Mouse (Mus musculus): ENCODE measurements around the gene Slc25a27. TPM values are rescaled to one million over a fixed set of nuclear protein-coding genes. Genes with fewer than 3 reads are reported as not detected.

The Slc25a27 gene
- polyA plus RNA-seq, 1 experiment from 2014 or later, result 107 TPM

DNA sequence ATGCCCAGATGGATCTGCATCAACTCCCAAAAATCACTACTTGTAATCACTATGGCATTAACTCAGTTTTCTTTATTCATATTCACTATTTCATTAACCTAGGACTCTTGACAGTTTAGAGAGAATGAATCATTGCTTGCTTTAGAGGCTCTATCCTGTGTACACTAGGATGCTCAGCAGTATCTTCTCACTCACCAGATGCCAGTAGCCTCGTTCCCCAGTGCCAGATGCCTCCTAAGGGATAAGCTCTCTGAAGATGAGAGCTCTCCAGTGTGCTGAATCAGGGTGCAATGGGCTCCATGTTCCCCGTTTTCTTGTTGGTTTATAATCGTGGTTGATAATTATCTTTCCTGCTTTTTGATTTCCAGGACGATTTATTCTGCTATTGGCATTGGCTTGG lies 68.3 kb downstream of the Slc25a27 start:
- Histone ChIP-seq H3K9me3 (no peaks in the 10 kb centered on the region), H3K4me3 (no peak overlapping the region), H3K9ac (no peak overlapping the region), H3K4me1 (replicated peaks) (no peaks in the 10 kb centered on the region), H3K36me3 (no peaks in the 10 kb centered on the region), H3K27me3 (no peaks in the 10 kb centered on the region), H3K27ac (replicated peaks) (no peak overlapping the region), H3K4me2 (no peak overlapping the region)
- ATAC-seq (ENCODE audit: low FRiP score, low read depth), result no peak
- 71% methylated on average over 4 of the region's 4 CpGs for WGBS

DNA sequence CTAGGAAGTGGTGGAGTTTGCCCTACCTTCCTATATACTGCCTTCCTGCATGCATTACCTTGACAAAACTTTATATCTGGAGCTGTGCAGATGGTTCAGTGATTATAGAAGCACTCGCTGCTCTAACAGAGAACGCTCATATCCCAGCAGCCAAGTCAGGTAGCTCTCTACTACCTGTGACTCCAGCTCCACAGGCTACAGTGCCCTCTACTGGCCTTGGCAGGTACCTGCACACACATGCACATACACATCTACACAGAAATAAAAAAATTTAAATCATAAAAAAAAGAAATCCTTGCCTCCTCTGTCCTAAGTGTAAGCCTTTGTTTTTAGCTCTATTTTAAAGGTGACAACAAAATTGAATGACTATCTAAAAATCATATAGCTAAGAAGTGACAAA lies 69.3 kb downstream of the Slc25a27 start:
- H3K4me3 ChIP-seq, result no peak overlapping the region
- H3K27ac ChIP-seq (replicated peaks), result no peak overlapping the region
- no peaks in the 10 kb centered on the region for H3K4me1 ChIP-seq (replicated peaks)
- H3K27me3 ChIP-seq, result no peaks in the 10 kb centered on the region
- no peak for ATAC-seq (ENCODE audit: low FRiP score, low read depth)
- no peaks in the 10 kb centered on the region for H3K36me3 ChIP-seq
- WGBS, result 98% methylated on average over 2 of the region's 2 CpGs
- H3K4me2 ChIP-seq, result no peak overlapping the region
- H3K9me3 ChIP-seq, result no peaks in the 10 kb centered on the region
- no peak overlapping the region for H3K9ac ChIP-seq

DNA sequence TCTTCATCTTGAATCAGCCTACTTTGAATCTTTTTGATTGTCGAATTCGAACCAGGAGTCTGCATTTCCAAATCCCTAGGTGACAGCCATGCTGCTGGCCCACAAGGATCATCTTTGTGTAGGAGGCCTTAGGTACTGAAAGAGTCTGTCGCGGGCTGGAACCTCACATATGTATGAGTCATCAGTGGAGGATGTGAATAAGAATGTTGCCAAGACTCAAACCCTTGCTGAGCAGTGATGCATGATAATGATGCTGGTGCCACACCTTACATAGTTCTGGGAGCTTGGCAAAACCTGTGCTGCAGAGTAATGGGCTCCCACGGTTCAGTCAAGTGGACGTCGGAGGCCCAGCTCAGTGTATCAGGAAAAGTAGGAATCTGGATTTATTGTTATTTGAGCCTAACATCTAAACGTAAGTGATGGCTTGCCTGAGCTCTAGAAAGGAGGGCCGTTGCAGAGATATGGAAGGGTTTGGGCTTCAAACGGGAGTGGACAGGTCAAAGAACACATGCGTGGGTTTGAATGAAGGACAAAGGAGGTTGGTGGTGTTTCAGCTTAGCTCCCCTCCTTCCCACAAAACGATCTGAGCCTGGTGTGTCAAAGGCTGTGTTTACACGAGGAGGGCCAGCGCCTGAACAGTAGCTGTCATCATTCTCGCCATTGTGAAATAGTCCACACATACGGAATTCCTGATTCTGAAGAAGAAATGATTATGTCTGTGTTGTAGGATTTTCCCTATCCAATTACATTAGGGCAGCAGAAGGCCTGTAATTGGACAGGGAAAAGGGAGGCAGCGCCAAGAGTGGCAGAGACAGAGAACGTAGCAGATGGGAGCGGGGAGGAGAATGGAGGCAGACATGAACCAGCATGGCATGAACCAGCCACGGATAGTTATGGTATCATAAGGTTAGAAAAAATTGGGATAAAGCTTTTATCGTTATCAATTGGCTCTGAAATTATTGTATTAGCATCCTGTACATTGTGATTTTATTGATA lies 74.4 kb downstream of the Slc25a27 start:
- no peaks in the 10 kb centered on the region for H3K4me1 ChIP-seq (replicated peaks)
- H3K9me3 ChIP-seq, result no peaks in the 10 kb centered on the region
- H3K36me3 ChIP-seq, result no peaks in the 10 kb centered on the region
- no peaks in the 10 kb centered on the region for H3K27me3 ChIP-seq
- H3K4me2 ChIP-seq, result no peak overlapping the region
- no peak overlapping the region for H3K9ac ChIP-seq
- 87% methylated on average over 21 of the region's 21 CpGs for WGBS
- no peak overlapping the region for H3K27ac ChIP-seq (replicated peaks)
- no peak for ATAC-seq (ENCODE audit: low FRiP score, low read depth)
- no peak overlapping the region for H3K4me3 ChIP-seq

Other genes starting within 250 kb of the Slc25a27 start
- 0.07 and 0.12 TPM in 2 replicates for gene Mep1a, start 164.4 kb downstream of the Slc25a27 start, polyA plus RNA-seq (2015; fragmentation: Nextera tagmentation; extraction: Ambion mirVana)
- 0.76 and 1.1 TPM in 2 replicates for gene Ankrd66, start 123.6 kb downstream of the Slc25a27 start, polyA plus RNA-seq (2015; fragmentation: Nextera tagmentation; extraction: Ambion mirVana)
- gene Pla2g7, start 99.1 kb downstream of the Slc25a27 start, polyA plus RNA-seq (2015; fragmentation: Nextera tagmentation; extraction: Ambion mirVana), result 116 and 122 TPM in 2 replicates
- gene Tdrd6, start 36.9 kb downstream of the Slc25a27 start, polyA plus RNA-seq (2015; fragmentation: Nextera tagmentation; extraction: Ambion mirVana), result 0.61 and 0.66 TPM in 2 replicates
- 14.5 and 14.7 TPM in 2 replicates for gene Cyp39a1, start 211 bp upstream of the Slc25a27 start, polyA plus RNA-seq (2015; fragmentation: Nextera tagmentation; extraction: Ambion mirVana)
- gene Rcan2, start 134.1 kb upstream of the Slc25a27 start, polyA plus RNA-seq (2015; fragmentation: Nextera tagmentation; extraction: Ambion mirVana), result 123 and 132 TPM in 2 replicates